Mouse (Mus musculus): ENCODE measurements at regions not wholly inside any gene's neighbourhood (a gene's known extent, or its start where the extent isn't known, plus 50 kb on each side); places are given as distances from the start of the nearest gene placed in this dataset.

GRCm38 (mm10) chr13:46135411-46135810 is 138.1 kb upstream of the Stmnd1 start:
- TF ChIP-seq CTCF (IDR thresholded peaks at IDR 0.05; ENCODE audit: extremely low read depth, insufficient read depth, insufficient read length, insufficient replicate concordance) (no peak), POLR2A (IDR thresholded peaks at IDR 0.05; ENCODE audit: low read depth, low read length) (no peak)

All from spleen, adult 2 months (tissue).